Mouse (Mus musculus) heart, postnatal 0 days (tissue): Measurements from ENCODE around the gene Sh3rf1. TPM values are rescaled to one million over a fixed set of nuclear protein-coding genes. Genes with fewer than 3 reads are reported as not detected.

ENCODE experiments used
- ATAC-seq: fragments of 200-750 bp; cut with Nextera tagmentation; 2 replicates; pipeline ENCODE4 v1.8.0; 2017; ENCODE audit warnings: low read depth, moderate number of reproducible peaks, moderate library complexity; ENCODE audit not compliant: insufficient read depth
- DNase-seq: peaks from one replicate; pipeline ENCODE4 v3.0.0-alpha.2; 2016; ENCODE audit warnings: low spot score
- H3K27ac ChIP-seq: fragments of 300-500 bp; sonication (generic); 2 replicates; pipeline ENCODE4 v1.5.1; 2014; ENCODE audit warnings: low read depth, mild to moderate bottlenecking
- H3K27me3 ChIP-seq: fragments of 300-500 bp; sonication (generic); 2 replicates; pipeline ENCODE4 v1.6.1; 2014; ENCODE audit warnings: low read length, mixed read lengths; ENCODE audit not compliant: control insufficient read depth, insufficient read depth
- H3K36me3 ChIP-seq: fragments of 300-500 bp; sonication (generic); replicated peaks from 2 replicates; pipeline ENCODE4 v1.6.1; 2014; ENCODE audit warnings: low read length, mixed read lengths; ENCODE audit not compliant: control insufficient read depth, insufficient read depth
- H3K4me1 ChIP-seq: fragments of 300-500 bp; sonication (generic); 2 replicates; pipeline ENCODE4 v1.6.1; 2014; ENCODE audit warnings: antibody characterized with exemption; ENCODE audit not compliant: control insufficient read depth, insufficient read depth
- H3K4me2 ChIP-seq: fragments of 300-500 bp; sonication (generic); 2 replicates; pipeline ENCODE4 v1.6.1; 2014; ENCODE audit warnings: low read depth, mild to moderate bottlenecking, low read length, moderate library complexity
- H3K4me3 ChIP-seq: fragments of 300-500 bp; sonication (generic); 2 replicates; pipeline ENCODE4 v1.5.1; 2014; ENCODE audit warnings: low read depth, low read length
- H3K9ac ChIP-seq: fragments of 300-500 bp; sonication (generic); replicated peaks from 2 replicates; pipeline ENCODE4 v1.6.1; 2014; ENCODE audit warnings: low read depth, low read length, mixed read lengths
- H3K9me3 ChIP-seq: fragments of 300-500 bp; sonication (generic); replicated peaks from 2 replicates; pipeline ENCODE4 v1.6.1; 2016; ENCODE audit warnings: low read length; ENCODE audit not compliant: control insufficient read depth
- CTCF ChIP-seq: IDR thresholded peaks from 2 replicates; pipeline ENCODE4 v1.5.1; 2016; ENCODE audit warnings: antibody characterized with exemption, control low read depth, low read depth
- EP300 ChIP-seq: IDR thresholded peaks from 2 replicates; pipeline ENCODE4 v1.6.1; 2016; ENCODE audit warnings: antibody characterized with exemption, low read depth
- WGBS: fragments of 180-500 bp; shearing (Covaris S2); extraction: QIAGEN DNeasy Blood & Tissue Kit; methylation state at CpG from one replicate; pipeline ENCODE4 v1.1.7; 2014; 5-methylcytosine and 5-hydroxymethylcytosine counted together
- polyA plus RNA-seq: library from polyadenylated mRNA; unstranded; fragments of >200 nt; fragmentation: Nextera tagmentation; extraction: Ambion mirVana; gene quantifications from 2 replicates; pipeline ENCODE4 v1.2.1, GENCODE M21; 2015
- total RNA-seq: library from RNA; depleted of rRNA; stranded (reverse); fragments of >200 nt; gene quantifications from 2 replicates; pipeline ENCODE4 v1.2.3, GENCODE M21; 2014; ENCODE audit warnings: low replicate concordance

Gene Sh3rf1
- total and polyA plus RNA-seq, 2 experiments from 2014 or later = 2.4 to 8.9 TPM

DNA sequence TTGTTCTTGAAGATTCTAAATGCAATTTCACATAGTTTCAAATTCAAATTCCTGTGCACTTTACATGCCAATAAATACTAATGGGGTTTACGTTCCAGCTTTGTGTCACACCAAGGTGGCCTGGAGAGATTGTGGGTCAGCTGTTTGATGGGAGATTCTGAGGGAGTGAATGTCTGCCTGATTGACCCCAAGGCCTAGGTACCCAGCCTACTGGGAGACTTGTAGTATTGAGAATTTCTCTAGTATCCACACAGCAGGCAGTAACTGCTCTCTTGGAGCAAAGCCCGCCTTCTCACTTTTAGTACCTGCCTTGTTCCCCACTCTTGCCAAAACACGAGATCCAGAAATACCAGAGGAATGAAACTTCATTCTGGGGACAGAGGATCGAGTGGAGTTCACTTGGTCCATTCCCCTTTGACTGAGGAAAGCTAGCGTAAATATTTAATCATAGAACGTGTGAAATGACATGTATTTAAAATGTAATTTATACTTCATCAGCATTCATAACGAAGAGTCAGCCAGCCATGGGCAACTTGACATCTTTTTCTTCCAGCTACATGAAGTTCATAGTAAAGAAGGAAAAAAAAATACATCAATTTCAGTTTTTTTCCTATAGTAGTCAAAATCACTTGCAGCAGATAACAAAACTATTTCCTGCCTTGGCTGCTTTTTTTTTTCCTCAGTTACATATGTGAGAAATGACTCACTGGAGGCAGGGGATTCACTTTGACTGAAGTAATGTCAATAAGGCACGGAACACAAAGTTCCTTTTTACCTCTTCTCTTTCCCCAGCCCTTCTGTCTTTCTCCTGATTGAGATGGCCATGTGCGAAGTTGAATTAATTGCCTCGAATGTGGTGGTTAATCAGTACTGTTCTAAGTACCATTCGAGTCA is 52.0 kb downstream of the Sh3rf1 start:
- H3K27ac ChIP-seq = 0 out of 2 replicates have a peak overlapping the region, but pooled peaks have one; percentile 10
- no peak for TF ChIP-seq EP300
- no peak for TF ChIP-seq CTCF
- ATAC-seq = no peak
- peaks cover 26% of the 10 kb centered on the region for H3K4me1 ChIP-seq
- no peaks in the 10 kb centered on the region for H3K27me3 ChIP-seq
- H3K4me3 ChIP-seq = no peak overlapping the region
- H3K36me3 ChIP-seq = no peaks in the 10 kb centered on the region
- H3K4me2 ChIP-seq = no peak overlapping the region
- H3K9ac ChIP-seq = no peak overlapping the region
- no peaks in the 10 kb centered on the region for H3K9me3 ChIP-seq
- 45% methylated on average over 11 of the region's 11 CpGs for WGBS
- DNase-seq = peak; percentile 35

GRCm38 (mm10) chr8:61276397-61276796 is 52.7 kb downstream of the Sh3rf1 start:
- no peaks in the 10 kb centered on the region for H3K9me3 ChIP-seq
- H3K27ac ChIP-seq = no peak overlapping the region
- H3K36me3 ChIP-seq = no peaks in the 10 kb centered on the region
- WGBS = 68% methylated on average over 5 of the region's 5 CpGs
- no peak for ATAC-seq
- peaks cover 26% of the 10 kb centered on the region for H3K4me1 ChIP-seq
- no peak overlapping the region for H3K4me2 ChIP-seq
- no peak for DNase-seq
- no peak overlapping the region for H3K4me3 ChIP-seq
- H3K9ac ChIP-seq = no peak overlapping the region
- TF ChIP-seq EP300 = no peak
- TF ChIP-seq CTCF = no peak
- no peaks in the 10 kb centered on the region for H3K27me3 ChIP-seq

- no peak for DNase-seq
- TF ChIP-seq EP300 (no peak), CTCF (no peak)
- no peak overlapping the region for H3K4me3 ChIP-seq
- ATAC-seq = no peak
- no peak overlapping the region for H3K27ac ChIP-seq
- peaks cover 40% of the 10 kb centered on the region for H3K4me1 ChIP-seq
- no peaks in the 10 kb centered on the region for H3K9me3 ChIP-seq
- no peak overlapping the region for H3K4me2 ChIP-seq
- no peaks in the 10 kb centered on the region for H3K36me3 ChIP-seq
- no peak overlapping the region for H3K9ac ChIP-seq
- 85% methylated on average over 10 of the region's 10 CpGs for WGBS
- H3K27me3 ChIP-seq = no peaks in the 10 kb centered on the region
Observed at GRCm38 (mm10) chr8:61279030-61279429, 55.4 kb downstream of the Sh3rf1 start.

DNA sequence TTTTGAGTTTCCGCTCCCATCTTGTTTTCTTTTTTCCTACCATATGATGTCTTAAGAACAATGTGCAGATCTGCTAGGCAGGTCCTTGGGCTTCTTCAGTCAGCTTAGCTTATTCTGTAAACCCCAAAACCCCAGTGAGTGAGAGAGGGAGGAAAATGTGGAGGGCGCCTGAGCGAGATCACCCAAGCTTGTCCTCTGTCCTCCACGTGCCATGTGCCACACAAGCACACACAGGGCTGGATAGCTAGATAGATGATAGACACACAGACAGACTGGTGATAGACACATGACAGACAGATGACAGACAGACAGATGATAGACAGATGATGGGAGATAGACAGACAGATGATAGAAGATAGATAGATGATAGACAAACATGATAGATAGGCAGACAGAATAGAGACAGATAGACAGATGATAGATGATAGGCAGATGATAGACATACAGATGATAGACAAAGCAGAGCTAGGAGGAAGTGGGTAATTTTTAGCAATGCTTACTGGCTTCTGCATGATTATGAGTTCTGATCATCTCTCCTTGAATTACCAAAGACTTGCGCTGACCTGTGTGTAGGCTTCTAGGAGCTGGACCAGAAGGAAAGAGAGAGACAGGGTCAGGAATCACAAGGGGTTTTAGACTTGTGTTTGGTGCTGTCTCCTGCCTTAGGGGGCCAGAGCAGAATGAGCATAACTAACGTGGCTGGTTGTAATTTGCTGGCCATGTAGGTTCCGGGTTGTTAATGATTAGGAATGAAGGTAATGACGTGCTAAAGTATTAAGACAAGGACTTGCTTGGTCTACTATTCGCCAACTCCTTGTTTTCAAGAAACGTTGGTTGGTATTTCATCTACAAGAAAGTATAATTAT is 58.9 kb downstream of the Sh3rf1 start:
- ATAC-seq = no peak
- H3K36me3 ChIP-seq = no peaks in the 10 kb centered on the region
- no peak overlapping the region for H3K4me3 ChIP-seq
- H3K9ac ChIP-seq = no peak overlapping the region
- no peaks in the 10 kb centered on the region for H3K27me3 ChIP-seq
- no peak for DNase-seq
- 58% methylated on average over 10 of the region's 10 CpGs for WGBS
- no peak overlapping the region for H3K4me2 ChIP-seq
- TF ChIP-seq EP300 = no peak
- no peak for TF ChIP-seq CTCF
- H3K9me3 ChIP-seq = no peaks in the 10 kb centered on the region
- peaks cover 18% of the 10 kb centered on the region for H3K4me1 ChIP-seq
- H3K27ac ChIP-seq = no peak overlapping the region

GRCm38 (mm10) chr8:61283169-61284081 is 59.8 kb downstream of the Sh3rf1 start:
- Histone ChIP-seq H3K4me1 (peaks cover 18% of the 10 kb centered on the region), H3K9ac (no peak overlapping the region), H3K27ac (0 out of 2 replicates have a peak overlapping the region, but pooled peaks have one; percentile 14), H3K9me3 (no peaks in the 10 kb centered on the region), H3K36me3 (no peaks in the 10 kb centered on the region), H3K4me2 (no peak overlapping the region), H3K4me3 (no peak overlapping the region), H3K27me3 (no peaks in the 10 kb centered on the region)
- peak; percentile 58 for ATAC-seq
- no peak for TF ChIP-seq EP300
- no peak for TF ChIP-seq CTCF
- DNase-seq = peak; percentile 26
- WGBS = 20% methylated on average over 12 of the region's 12 CpGs
